Mouse (Mus musculus) B cell, adult 2 months (primary cell): ENCODE measurements around the gene Fbxl18.
A peak's percentile ranks its signal among the peaks of the same experiment; 100 is the strongest.
"Not testable (repeated sequence)": the region's sequence is repeated elsewhere in the genome, so short reads cannot be mapped to it uniquely, and the experiment has no call there.

Experiments used
- DNase-seq, 2 experiments: peaks; one replicate each; pipeline ENCODE4 v3.0.0; 2022

Fbxl18 gene

DNA sequence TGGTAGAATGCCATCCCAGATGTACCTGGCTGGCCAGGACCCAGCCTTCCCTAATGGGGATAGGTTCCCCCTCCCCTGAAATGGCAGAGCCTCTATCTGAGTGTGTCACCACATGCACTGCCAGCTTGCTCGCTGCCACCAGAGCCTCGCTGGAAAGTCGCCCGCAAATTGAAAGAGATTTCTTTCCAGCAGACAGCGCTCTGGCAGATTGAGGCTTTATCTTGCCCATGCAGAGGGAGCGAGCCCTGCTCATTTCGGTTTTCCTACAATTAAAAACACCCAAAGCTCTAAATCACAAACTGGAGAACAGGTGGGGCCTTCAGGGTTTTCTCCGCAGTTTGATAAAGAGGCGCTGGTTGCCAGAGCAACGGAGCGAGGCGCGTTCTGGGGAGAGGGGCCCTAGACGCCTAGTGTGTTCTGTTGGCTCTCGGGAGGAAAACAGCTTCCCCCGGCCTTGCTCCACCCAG lies 37.4 kb downstream of the Fbxl18 start:
- no peak for DNase-seq

DNA sequence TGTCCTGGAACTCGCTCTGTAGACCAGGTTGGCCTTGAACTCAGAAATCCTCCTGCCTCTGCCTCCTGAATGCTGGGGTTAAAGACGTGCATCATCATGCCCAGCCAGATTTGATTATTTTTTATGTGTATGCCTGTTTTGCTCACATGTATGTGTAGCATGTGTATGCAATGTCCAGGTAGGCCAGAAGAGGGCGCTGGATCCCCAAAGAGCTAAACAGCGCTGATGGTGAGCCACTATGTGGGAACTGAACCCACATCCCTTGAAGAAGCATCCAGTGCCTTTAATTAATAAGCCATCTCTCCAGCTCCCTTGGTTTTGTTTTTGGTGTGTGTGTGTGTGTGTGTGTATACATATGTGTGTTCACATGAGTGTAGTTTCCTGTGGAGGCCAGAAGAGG lies 38.8 kb downstream of the Fbxl18 start:
- peak in 1 of 2 experiments; percentile 25 for DNase-seq

DNA sequence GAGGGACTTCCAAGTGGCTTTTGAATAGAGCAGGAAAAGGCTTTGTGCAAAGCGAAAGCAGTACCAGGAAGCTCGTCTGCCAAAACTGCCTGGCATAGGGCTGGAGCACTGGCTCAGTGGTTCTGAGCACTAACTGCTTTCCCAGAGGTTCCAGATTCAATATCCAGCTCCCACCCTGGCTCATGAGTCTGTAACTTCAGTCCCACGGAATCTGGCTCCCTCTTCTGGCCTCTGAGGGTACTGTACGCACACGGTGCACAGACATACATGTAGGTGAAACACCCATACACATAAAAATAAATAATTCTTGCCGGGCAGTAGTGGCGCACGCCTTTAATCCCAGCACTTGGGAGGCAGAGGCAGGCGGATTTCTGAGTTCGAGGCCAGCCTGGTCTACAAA lies 40.3 kb downstream of the Fbxl18 start:
- peak; percentile 45 to 50 for DNase-seq

DNA sequence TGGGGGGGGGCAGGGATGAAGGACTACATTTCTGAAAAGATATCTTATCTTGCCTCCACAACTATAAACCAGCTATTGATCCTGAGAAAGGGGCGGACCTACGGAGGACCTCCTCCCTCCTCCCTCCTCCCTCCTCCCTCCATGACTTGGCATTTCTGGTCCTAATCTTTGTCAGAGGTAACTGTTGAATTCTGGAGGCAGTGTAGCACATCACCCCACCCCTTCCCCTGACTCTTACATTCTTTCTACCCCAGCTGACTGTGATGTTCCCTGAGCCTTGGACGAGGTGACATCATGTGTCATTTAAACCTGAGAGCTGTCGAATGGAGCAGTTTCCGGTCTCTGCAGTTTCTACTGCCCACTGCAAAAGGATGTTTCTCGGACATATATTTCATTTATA lies 41.6 kb downstream of the Fbxl18 start:
- DNase-seq = no peak

DNA sequence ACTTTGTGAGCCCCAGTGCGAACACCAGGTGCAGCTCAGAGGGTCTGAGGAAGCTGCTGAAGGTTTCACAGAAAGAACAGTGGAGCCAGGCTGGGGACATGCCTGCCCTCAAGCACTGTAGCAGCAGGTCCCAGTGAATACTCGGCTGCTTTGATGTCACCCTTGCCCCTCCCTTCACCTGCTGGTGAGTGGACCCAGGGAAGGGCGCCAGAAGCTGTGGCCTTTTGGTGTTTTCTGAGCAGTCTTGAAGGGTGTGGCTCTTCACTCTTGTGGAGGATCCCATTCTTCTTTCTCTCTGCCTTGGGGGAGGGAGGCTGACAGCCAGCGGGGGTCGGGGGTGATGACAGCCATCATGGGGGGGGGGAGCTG lies 43.6 kb downstream of the Fbxl18 start:
- no peak for DNase-seq

DNA sequence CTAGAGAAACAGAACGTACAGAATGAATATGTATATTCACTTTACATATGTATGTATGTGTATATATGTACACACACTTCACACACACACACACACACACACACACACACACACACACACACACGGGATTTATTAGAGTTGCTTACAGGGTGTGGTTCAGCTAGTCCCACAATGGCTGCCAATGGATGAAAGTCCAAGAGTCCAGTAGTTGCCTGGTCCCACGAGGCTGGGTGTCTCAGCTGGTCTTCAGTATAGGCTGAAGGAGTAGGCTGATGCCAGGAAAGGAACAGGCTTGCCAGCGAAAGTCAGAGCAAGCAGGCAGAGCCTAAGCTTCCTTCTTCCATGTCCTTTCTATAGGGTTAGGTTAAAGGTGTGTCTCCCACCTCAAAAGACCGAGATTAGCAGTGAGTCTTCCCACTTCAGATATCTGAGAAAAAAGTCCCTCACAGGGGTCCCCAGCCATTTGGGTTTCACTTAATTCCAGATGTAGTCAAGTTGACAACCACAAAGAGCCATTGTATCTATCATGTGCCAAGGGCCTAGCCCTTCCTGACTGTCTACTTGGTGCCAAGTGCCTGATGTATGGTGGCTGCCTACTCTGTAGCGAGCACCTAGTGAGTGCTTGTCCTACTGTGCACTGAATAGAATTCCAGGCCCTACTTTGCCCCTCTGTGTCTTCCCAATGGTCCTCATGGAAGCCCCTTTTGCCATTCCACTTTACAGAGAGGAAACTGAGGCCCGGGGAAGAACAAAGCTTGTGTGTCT lies 44.1 kb downstream of the Fbxl18 start:
- DNase-seq = no peak

DNA sequence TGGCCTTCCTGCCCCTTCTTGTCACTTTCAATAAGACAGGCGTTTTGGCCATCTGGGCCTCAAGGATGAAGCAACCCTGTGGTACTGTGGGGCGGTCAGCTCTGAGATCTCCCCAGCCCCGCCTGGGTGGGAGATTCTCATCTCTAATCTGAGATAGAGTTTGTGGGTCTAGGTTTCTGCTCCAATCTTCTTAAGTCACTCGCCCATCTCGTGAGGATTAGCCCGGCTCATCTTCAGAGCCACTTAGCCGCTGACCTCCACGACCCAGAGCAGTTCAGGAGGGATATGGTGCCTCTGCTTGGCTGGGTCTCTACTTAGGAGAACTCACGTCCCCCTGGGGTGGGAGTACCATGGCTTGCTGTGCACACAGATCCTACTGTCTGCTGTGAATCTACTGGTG lies 44.7 kb downstream of the Fbxl18 start:
- DNase-seq = no peak

DNA sequence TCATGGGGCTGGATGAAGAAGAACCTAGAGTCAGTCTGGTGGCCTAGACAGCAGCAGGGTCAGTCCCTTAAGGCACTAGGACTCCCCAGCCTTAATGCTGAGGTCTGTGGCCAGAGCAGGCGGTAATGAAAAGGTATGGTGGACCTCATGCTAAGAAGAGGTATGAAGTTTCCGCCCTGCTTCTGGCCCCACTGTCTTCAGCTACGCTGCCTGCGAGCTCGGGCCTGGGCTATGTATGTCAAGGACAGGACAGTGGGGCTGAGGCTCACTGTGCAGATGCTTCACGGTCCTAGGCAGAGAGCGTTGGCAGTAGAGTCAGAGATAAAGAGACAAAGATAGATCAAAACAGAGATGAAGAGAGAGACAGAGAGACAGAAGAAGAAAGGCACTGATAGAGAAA lies 46.3 kb downstream of the Fbxl18 start:
- DNase-seq = no peak

DNA sequence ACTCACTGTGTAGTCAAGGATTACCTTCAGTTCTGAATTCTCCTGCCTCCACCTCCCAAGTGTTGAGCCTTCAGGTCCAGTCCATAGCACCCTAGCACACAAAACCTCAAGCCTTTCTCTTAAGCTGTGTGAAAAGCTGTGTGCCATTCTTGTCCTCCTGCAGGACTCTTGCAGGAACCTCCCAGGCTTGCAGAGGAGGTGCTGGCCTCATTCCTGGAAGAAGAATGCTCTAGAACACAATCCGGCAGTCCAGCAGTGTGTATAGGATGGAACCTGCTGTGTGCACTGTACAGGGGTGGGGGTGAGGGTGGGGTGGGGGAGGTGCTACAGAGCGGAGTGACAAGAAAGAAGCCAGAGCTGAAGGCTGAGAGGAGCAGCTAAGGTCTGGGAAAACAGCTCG lies 47.1 kb downstream of the Fbxl18 start:
- no peak for DNase-seq

DNA sequence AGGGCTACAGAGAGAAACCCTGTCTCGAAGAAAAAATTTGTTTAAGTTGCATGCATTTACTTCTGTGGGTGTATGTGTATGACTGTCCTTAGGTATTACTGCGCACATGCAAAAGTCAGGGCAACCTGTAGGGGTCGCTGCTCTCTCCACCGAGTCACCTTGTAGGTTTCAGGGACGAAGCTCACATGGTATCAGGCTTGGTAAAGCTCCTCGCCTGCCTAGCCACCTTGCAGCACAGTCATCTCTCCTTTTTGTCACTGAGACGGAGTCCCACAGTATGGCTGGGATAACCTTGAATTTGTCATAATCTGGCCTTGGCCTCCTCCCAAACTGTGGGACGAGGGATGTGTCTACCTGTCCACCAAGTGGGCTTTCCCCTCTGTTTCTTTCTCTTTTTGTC lies 50.8 kb downstream of the Fbxl18 start:
- DNase-seq = peak; percentile 52 to 56

DNA sequence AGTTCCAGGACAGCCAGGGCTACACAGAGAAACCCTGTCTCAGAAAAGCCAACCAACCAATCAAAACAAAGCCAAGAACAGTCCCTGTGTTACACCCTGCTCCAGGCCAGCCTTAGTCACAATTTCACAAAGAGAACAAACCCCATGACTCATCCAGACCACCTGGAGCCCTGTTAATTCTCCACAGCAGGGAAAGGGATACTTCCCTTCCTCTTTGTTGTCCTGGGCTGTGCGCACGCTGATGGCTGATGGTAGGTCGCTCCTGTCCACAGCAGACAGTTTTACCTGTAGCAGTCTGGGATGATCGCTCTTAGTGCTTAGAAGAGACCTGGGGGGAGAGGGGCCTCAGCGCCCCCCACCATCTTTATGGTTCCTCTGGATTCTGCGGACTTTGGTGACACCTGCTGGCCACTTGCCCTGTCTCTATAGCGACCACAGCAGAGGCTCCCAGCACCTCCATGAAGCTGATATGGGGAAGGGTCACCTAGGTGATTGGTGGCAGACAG lies 53.0 kb downstream of the Fbxl18 start:
- DNase-seq = peak; percentile 24 to 31

DNA sequence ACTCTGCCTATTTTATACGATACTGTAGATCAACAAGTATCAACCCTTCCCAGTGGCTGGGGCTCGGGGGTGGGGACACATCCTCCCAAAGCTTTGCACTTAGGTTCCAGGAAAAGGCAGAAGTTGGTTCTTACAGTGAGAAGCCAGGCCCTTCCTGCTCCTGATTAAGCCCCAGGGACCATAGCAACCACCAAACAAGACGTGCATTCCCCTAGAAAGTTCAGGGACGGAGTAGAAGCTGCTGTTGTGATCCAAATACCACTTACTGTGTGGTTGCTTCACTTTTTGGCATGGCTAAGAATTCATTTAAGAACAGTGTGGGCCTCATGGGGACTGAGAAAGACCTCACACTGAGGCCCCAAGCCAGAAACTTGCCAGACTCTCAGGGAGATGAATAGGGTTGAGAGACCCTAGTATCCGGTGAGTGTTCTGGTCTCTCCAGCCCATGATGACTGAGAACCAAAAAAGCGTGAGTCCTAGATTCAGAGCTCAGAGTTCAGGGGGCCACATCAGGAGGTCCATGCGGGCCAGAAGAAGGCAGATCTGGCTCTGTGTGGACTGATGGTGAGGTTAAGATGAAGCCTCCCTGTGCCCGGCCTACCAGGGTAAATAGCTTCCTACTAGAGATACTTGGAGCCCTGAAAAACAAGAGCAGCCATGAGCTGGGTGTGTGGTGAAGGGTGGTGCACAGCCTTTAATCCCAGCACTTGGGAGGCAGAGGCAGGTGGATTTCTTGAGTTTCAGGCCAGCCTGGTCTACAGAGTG lies 53.7 kb downstream of the Fbxl18 start:
- no peak for DNase-seq

DNA sequence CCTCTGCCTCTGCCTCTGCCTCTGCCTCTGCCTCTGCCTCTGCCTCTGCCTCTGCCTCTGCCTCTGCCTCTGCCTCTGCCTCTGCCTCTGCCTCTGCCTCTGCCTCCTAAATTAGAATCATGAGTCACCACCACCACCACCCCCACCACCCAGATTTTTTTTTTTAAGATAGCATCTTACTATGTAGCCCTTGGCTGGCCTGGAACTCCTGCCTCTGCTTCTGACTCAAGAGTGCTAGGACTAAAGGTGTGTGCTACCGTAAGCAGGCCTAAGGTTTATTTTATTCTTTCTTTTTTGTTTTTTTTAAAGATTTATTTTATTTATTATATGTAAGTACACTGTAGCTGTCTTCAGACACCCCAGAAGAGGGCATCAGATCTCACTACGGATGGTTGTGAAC lies 57.8 kb downstream of the Fbxl18 start:
- not testable (repeated sequence) for DNase-seq

DNA sequence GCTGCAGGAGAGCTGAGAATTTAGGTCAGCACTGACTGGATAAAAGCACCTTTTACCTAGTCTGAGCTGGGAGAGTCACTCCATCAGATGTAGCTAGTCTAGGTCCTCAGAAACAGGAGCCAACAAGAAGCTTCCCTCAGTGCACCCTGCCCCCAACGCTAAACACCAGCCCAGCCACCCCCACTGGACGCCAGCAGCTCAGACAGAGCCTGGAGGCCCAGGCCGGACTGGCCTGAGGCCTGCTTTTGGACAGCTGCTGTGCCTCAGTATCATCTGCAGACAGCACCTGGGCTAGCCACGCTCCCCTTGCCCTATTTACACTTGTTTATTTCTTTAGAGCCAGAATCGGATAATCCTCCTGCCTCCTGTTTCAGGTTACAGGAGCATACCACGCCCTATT lies 58.3 kb downstream of the Fbxl18 start:
- no peak for DNase-seq

DNA sequence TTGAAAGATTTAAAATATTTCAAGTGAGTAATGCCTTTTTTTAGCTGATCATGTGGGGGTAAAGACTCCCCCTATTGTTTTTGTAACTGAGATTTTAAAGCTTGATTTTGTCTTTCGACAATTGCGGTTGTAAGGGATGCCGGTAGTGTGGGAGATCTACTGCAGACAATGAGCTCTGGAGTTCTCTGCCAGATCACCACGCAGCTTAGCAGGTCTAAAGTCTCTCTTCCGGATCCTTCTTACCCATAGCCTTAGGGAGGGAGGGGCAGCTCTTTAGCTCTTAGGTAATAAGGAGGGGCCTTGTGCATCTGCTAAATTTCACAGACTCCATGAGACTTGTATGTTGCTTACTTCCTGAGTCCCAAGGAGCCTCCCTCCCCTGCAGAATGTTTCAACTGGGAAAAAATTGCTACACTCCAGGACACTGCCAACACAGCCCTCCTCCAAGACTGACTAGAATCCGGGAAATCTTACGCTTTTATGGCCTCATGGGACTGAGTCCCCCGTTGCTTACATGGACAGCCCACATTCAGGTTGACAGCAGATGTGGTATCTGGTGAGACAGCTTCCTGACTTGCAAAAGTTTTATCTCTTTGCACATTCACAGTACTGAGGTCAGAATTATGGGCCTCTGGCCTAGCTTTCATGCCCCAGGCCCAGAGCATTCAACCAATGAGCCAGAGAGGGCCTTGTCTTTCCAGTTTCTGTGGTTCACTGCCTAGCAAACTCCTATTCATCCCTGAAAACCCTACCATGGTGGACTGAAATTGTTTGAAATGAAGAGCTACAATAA lies 61.4 kb downstream of the Fbxl18 start:
- no peak for DNase-seq

DNA sequence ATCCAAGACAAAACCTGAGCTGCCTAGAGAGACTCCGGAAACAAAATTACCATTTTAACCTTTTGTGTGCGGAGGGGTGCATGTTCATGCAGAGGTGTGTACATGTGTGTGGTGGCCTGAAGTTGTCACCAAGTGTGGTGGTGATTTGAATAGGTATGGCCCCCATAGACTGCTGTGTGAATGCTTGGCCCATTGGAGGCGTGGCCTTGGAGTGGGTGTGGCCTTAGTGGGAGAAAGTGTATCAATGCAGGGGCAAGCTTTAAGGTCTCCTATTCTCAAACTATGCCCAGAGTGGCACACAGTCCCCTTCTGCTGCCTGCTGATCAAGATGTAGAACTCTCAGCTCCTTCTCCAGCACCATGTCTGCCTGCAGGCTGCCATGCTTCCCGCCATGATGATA lies 69.1 kb downstream of the Fbxl18 start:
- peak in 1 of 2 experiments; percentile 20 for DNase-seq

DNA sequence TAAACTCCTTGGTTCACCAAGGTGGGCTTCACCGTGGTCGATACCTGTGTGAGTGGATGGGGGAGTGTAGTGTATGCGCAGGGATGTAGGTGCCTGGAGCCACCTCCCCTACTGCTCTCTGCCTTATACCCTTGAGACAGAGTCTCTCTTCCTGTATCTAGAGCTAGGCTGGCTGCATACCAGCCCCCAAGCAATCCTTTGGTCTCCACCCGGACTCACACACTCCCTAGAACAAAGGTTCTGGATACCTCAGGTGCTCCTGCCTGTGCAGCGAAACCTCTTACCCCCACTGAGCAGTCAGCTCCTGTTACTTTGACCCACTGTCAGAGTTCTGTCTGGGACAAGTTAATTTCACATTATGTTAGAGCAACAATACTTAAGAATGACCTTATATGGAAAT lies 69.6 kb downstream of the Fbxl18 start:
- DNase-seq = no peak

DNA sequence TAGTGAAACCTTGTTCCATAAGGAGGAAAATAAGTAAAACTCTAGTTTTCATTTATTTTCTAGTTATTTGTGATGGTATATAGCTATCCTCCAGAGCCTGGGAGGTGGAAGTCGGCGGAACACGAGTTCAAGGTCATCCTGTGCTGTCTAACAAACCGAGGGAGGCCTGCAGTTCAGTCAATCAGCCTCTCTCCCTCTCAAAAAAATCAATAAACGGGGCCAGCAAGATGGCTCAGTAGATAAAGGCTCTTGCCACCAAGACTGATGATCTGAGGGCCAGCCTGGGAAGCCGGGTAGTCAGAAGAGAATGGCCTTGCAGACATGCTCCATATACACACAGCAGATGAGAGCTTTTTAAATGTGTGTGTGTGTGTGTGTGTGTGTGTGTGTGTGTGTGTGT lies 71.1 kb downstream of the Fbxl18 start:
- no peak for DNase-seq

DNA sequence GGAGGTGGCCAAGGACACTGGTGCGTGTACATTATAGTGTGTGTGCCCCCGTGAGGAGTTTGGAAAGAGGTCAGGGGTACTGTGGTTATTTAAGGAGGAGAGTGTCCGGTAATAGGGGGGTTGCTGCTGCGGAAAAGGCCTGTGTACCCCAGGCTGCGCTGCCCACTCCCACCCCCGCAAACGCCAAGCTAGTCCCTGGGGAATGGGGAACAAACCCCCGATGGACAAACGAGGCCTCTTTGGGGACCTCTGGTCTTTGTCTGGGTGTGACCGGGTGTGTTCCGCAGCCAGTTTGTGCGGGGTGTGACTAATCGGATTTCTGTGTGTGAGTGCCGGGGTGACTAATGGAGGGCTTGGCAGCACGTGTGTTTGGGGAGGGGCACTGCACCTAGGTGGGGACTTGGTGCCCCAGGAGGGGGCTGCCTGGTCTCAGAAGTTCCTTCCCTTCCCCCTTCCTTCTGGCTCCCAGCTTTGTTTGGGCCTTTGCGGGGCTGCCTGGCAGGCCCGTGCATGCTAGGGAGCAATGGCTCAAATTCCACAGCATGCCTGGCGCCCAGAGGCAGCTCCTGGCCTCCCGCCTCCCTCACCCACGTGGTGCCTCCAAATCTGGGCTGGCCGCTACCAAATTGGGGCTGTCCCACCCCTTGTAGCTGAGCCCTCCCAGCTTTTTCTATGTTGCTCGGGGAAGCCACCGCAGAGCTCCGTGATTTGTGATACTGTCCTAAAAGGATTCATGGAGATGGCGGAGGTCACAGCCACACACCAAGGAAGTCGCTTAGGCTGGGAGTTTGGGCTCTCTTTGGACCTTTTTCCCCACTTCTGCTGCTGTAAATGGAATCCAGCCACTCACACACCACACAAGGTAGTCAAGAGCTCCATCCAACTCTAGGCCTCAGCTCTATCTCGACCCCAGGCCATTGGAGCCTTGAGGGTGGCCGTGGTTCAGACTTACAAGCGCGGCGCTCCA lies 71.8 kb downstream of the Fbxl18 start:
- DNase-seq = peak; percentile 21 to 27

DNA sequence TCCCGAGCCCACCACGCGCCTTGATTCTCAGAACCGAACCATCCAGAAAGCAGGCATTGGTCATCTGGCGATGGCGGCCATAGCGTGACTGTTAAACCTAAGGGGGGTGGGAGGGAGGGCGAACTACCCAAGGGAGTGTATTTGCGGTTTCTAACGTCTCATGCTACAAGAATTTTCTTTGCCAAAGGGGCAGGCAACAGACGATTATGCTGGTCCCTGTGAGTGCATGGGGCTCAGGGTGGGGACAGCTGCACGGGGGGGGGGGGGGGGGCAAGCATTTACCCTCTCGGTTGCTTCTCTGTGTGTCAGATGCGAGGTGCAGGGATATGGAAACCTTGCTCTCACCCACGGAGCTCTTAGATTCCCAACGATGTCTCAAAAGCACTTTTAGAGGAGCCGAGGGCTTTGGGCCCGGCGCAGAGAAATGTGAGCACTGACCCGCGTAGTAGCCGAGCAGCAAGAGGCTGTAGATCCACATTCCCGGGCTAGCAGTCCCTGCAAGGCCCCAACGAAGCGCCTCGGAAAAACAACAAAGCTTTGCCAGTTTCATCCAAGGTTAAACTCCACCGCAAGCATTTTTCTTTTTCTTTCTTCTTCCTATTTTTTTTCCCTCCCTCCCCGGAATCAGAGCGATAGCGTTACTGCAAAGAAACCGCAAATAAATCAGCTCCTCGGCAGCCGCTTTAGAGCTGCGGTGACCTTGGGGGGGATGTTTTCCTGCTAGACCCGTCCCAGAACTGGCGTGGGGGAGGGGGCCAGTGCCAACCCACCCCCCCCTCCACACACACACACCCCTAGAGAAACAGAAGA lies 72.7 kb downstream of the Fbxl18 start:
- peak; percentile 29 to 33 for DNase-seq

DNA sequence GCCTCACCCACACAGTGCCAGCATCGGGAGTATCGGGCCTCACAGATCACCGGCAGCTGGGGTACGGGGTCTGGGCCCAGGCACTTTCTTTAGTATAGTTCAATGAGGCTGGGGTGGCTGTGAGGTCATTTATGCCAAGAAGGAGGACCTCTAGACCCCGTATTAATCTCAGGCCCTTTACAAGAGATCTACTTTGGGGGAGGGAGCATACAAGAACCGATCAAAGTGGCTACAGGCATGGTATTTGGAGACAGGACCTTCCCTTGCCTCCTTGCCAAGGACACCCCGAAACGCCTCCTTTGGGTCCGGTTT lies 73.3 kb downstream of the Fbxl18 start:
- no peak for DNase-seq
